Mouse (Mus musculus) heart, postnatal 0 days (tissue): ENCODE results near the gene Itgb1. TPM values are rescaled to one million over a fixed set of nuclear protein-coding genes. Genes with fewer than 3 reads are reported as not detected.

ENCODE experiments used
- ATAC-seq: fragments of 200-750 bp; cut with Nextera tagmentation; 2 replicates; pipeline ENCODE4 v1.8.0; 2017; ENCODE audit warnings: low read depth, moderate number of reproducible peaks, moderate library complexity; ENCODE audit not compliant: insufficient read depth
- DNase-seq: peaks from one replicate; pipeline ENCODE4 v3.0.0-alpha.2; 2016; ENCODE audit warnings: low spot score
- H3K27ac ChIP-seq: fragments of 300-500 bp; sonication (generic); 2 replicates; pipeline ENCODE4 v1.5.1; 2014; ENCODE audit warnings: low read depth, mild to moderate bottlenecking
- H3K27me3 ChIP-seq: fragments of 300-500 bp; sonication (generic); 2 replicates; pipeline ENCODE4 v1.6.1; 2014; ENCODE audit warnings: low read length, mixed read lengths; ENCODE audit not compliant: control insufficient read depth, insufficient read depth
- H3K36me3 ChIP-seq: fragments of 300-500 bp; sonication (generic); replicated peaks from 2 replicates; pipeline ENCODE4 v1.6.1; 2014; ENCODE audit warnings: low read length, mixed read lengths; ENCODE audit not compliant: control insufficient read depth, insufficient read depth
- H3K4me1 ChIP-seq: fragments of 300-500 bp; sonication (generic); 2 replicates; pipeline ENCODE4 v1.6.1; 2014; ENCODE audit warnings: antibody characterized with exemption; ENCODE audit not compliant: control insufficient read depth, insufficient read depth
- H3K4me2 ChIP-seq: fragments of 300-500 bp; sonication (generic); 2 replicates; pipeline ENCODE4 v1.6.1; 2014; ENCODE audit warnings: low read depth, mild to moderate bottlenecking, low read length, moderate library complexity
- H3K4me3 ChIP-seq: fragments of 300-500 bp; sonication (generic); 2 replicates; pipeline ENCODE4 v1.5.1; 2014; ENCODE audit warnings: low read depth, low read length
- H3K9ac ChIP-seq: fragments of 300-500 bp; sonication (generic); replicated peaks from 2 replicates; pipeline ENCODE4 v1.6.1; 2014; ENCODE audit warnings: low read depth, low read length, mixed read lengths
- H3K9me3 ChIP-seq: fragments of 300-500 bp; sonication (generic); replicated peaks from 2 replicates; pipeline ENCODE4 v1.6.1; 2016; ENCODE audit warnings: low read length; ENCODE audit not compliant: control insufficient read depth
- CTCF ChIP-seq: IDR thresholded peaks from 2 replicates; pipeline ENCODE4 v1.5.1; 2016; ENCODE audit warnings: antibody characterized with exemption, control low read depth, low read depth
- EP300 ChIP-seq: IDR thresholded peaks from 2 replicates; pipeline ENCODE4 v1.6.1; 2016; ENCODE audit warnings: antibody characterized with exemption, low read depth
- WGBS: fragments of 180-500 bp; shearing (Covaris S2); extraction: QIAGEN DNeasy Blood & Tissue Kit; methylation state at CpG from one replicate; pipeline ENCODE4 v1.1.7; 2014; 5-methylcytosine and 5-hydroxymethylcytosine counted together
- polyA plus RNA-seq: library from polyadenylated mRNA; unstranded; fragments of >200 nt; fragmentation: Nextera tagmentation; extraction: Ambion mirVana; gene quantifications from 2 replicates; pipeline ENCODE4 v1.2.1, GENCODE M21; 2015
- total RNA-seq: library from RNA; depleted of rRNA; stranded (reverse); fragments of >200 nt; gene quantifications from 2 replicates; pipeline ENCODE4 v1.2.3, GENCODE M21; 2014; ENCODE audit warnings: low replicate concordance; rRNA removed

The Itgb1 gene
- total and polyA plus RNA-seq, 2 experiments from 2014 or later = 240 to 315 TPM

GRCm38 (mm10) chr8:128732254-128732653, 46.8 kb downstream of the Itgb1 start:
- DNase-seq = no peak
- no peaks in the 10 kb centered on the region for H3K4me1 ChIP-seq
- no peak overlapping the region for H3K9ac ChIP-seq

GRCm38 (mm10) chr8:128734118-128734517, 48.7 kb downstream of the Itgb1 start:
- DNase-seq (no peak), ATAC-seq (no peak)
- H3K4me3 ChIP-seq = no peak overlapping the region
- 91% methylated on average over 3 of the region's 3 CpGs for WGBS
- TF ChIP-seq EP300 = no peak
- no peak for TF ChIP-seq CTCF
- H3K4me2 ChIP-seq = no peak overlapping the region
- H3K27me3 ChIP-seq = no peaks in the 10 kb centered on the region
- H3K36me3 ChIP-seq = peaks cover 72% of the 10 kb centered on the region
- H3K9me3 ChIP-seq = no peaks in the 10 kb centered on the region
- no peak overlapping the region for H3K9ac ChIP-seq
- no peak overlapping the region for H3K27ac ChIP-seq
- no peaks in the 10 kb centered on the region for H3K4me1 ChIP-seq

More at GRCm38 (mm10) chr8:128732254-128732653, 46.8 kb downstream of the Itgb1 start:
- peaks cover 74% of the 10 kb centered on the region for H3K36me3 ChIP-seq
- H3K4me3 ChIP-seq = no peak overlapping the region
- TF ChIP-seq EP300 (no peak), CTCF (no peak)
- whole genome bisulfite sequencing = 79% methylated on average over 2 of the region's 2 CpGs
- H3K9me3 ChIP-seq = no peaks in the 10 kb centered on the region
- no peaks in the 10 kb centered on the region for H3K27me3 ChIP-seq
- H3K4me2 ChIP-seq = no peak overlapping the region
- no peak overlapping the region for H3K27ac ChIP-seq
- ATAC-seq = no peak

- H3K4me2 ChIP-seq = no peak overlapping the region
- ATAC-seq (no peak), DNase-seq (no peak)
- no peaks in the 10 kb centered on the region for H3K27me3 ChIP-seq
- no peak overlapping the region for H3K4me3 ChIP-seq
- no peak for TF ChIP-seq CTCF
- no peak for TF ChIP-seq EP300
- no peaks in the 10 kb centered on the region for H3K9me3 ChIP-seq
- 97% methylated on average over 3 of the region's 3 CpGs for WGBS
- H3K27ac ChIP-seq = no peak overlapping the region
- peaks cover 60% of the 10 kb centered on the region for H3K36me3 ChIP-seq
- H3K9ac ChIP-seq = no peak overlapping the region
- no peaks in the 10 kb centered on the region for H3K4me1 ChIP-seq
Measured at GRCm38 (mm10) chr8:128735692-128736091, 50.2 kb downstream of the Itgb1 start.

Other genes starting within 250 kb of the Itgb1 start
- not detected in 2 replicates for gene Gm3952, start 113.0 kb downstream of the Itgb1 start, total RNA-seq
- not detected in 2 replicates for gene Gm3952, start 113.0 kb downstream of the Itgb1 start, polyA plus RNA-seq